Mouse (Mus musculus): ENCODE measurements around the gene Olfr397. TPM values are rescaled to one million over a fixed set of nuclear protein-coding genes. Genes with fewer than 3 reads are reported as not detected.

The Olfr397 gene
- polyA plus RNA-seq (2014; fragmentation: Nextera tagmentation; extraction: Ambion mirVana), result not detected in 2 replicates

GRCm38 (mm10) chr11:73960517-73960916 lies at the start of gene Olfr397:
TSS of gene Olfr397 (plus strand) at chr11:73960817.
- Histone ChIP-seq H3K27ac (ENCODE audit: low read depth) (no peak within 1 kb of the TSS), H3K9me3 (ENCODE audit: control insufficient read depth, low read length) (no peaks in the 10 kb centered on the region), H3K9ac (ENCODE audit: low read length) (no peak within 1 kb of the TSS), H3K4me1 (replicated peaks; ENCODE audit: control insufficient read depth, insufficient read depth, low read length) (no peaks in the 10 kb centered on the region), H3K4me2 (ENCODE audit: low read length) (no peak within 1 kb of the TSS), H3K4me3 (ENCODE audit: low read depth, low read length) (no peak within 1 kb of the TSS), H3K36me3 (ENCODE audit: control insufficient read depth, insufficient read depth, low read length) (no peaks in the 10 kb centered on the region), H3K27me3 (replicated peaks; ENCODE audit: control insufficient read depth, insufficient read depth, low read length) (no peaks in the 10 kb centered on the region)
- ATAC-seq (replicated peaks; ENCODE audit: low FRiP score, low TSS enrichment, low read depth), result no peak
- WGBS, result 69% methylated on average over 1 of the region's 1 CpGs
- DNase-seq (ENCODE audit: low spot score), result no peak

GRCm38 (mm10) chr11:73936377-73936776 lies 24.2 kb upstream of the Olfr397 start, which contains the start of gene Olfr23:
TSS of gene Olfr23 (plus strand) at chr11:73936677.
- no peak within 1 kb of the TSS for H3K4me3 ChIP-seq (ENCODE audit: low read depth, low read length)
- H3K36me3 ChIP-seq (ENCODE audit: control insufficient read depth, insufficient read depth, low read length), result no peaks in the 10 kb centered on the region
- no peaks in the 10 kb centered on the region for H3K27me3 ChIP-seq (replicated peaks; ENCODE audit: control insufficient read depth, insufficient read depth, low read length)
- H3K4me1 ChIP-seq (replicated peaks; ENCODE audit: control insufficient read depth, insufficient read depth, low read length), result no peaks in the 10 kb centered on the region
- no peaks in the 10 kb centered on the region for H3K9me3 ChIP-seq (ENCODE audit: control insufficient read depth, low read length)
- H3K9ac ChIP-seq (ENCODE audit: low read length), result no peak within 1 kb of the TSS
- H3K4me2 ChIP-seq (ENCODE audit: low read length), result no peak within 1 kb of the TSS
- DNase-seq (ENCODE audit: low spot score) (no peak), ATAC-seq (replicated peaks; ENCODE audit: low FRiP score, low TSS enrichment, low read depth) (no peak)
- no peak within 1 kb of the TSS for H3K27ac ChIP-seq (ENCODE audit: low read depth)

GRCm38 (mm10) chr11:73990307-73990706 lies 29.7 kb downstream of the Olfr397 start, which contains the start of gene Olfr398:
TSS of gene Olfr398 (minus strand) at chr11:73990407.
- H3K4me3 ChIP-seq (ENCODE audit: low read depth, low read length), result no peak within 1 kb of the TSS
- no peak within 1 kb of the TSS for H3K4me2 ChIP-seq (ENCODE audit: low read length)
- no peak for DNase-seq (ENCODE audit: low spot score)
- no peaks in the 10 kb centered on the region for H3K27me3 ChIP-seq (replicated peaks; ENCODE audit: control insufficient read depth, insufficient read depth, low read length)
- no peaks in the 10 kb centered on the region for H3K36me3 ChIP-seq (ENCODE audit: control insufficient read depth, insufficient read depth, low read length)
- ATAC-seq (replicated peaks; ENCODE audit: low FRiP score, low TSS enrichment, low read depth), result no peak
- H3K9ac ChIP-seq (ENCODE audit: low read length), result no peak within 1 kb of the TSS
- H3K9me3 ChIP-seq (ENCODE audit: control insufficient read depth, low read length), result no peaks in the 10 kb centered on the region
- no peaks in the 10 kb centered on the region for H3K4me1 ChIP-seq (replicated peaks; ENCODE audit: control insufficient read depth, insufficient read depth, low read length)
- no peak within 1 kb of the TSS for H3K27ac ChIP-seq (ENCODE audit: low read depth)

- DNase-seq (ENCODE audit: low spot score) (no peak), ATAC-seq (replicated peaks; ENCODE audit: low FRiP score, low TSS enrichment, low read depth) (no peak)
- Histone ChIP-seq H3K27me3 (replicated peaks; ENCODE audit: control insufficient read depth, insufficient read depth, low read length) (no peaks in the 10 kb centered on the region), H3K4me3 (ENCODE audit: low read depth, low read length) (no peak overlapping the region), H3K9me3 (ENCODE audit: control insufficient read depth, low read length) (no peaks in the 10 kb centered on the region), H3K36me3 (ENCODE audit: control insufficient read depth, insufficient read depth, low read length) (no peaks in the 10 kb centered on the region), H3K4me2 (ENCODE audit: low read length) (no peak overlapping the region), H3K27ac (ENCODE audit: low read depth) (no peak overlapping the region), H3K4me1 (replicated peaks; ENCODE audit: control insufficient read depth, insufficient read depth, low read length) (no peaks in the 10 kb centered on the region), H3K9ac (ENCODE audit: low read length) (no peak overlapping the region)
Observed at GRCm38 (mm10) chr11:73993115-73993514, 32.5 kb downstream of the Olfr397 start.

Other genes with a start within 250 kb of the Olfr397 start
- gene Olfr389, start 180.1 kb upstream of the Olfr397 start, polyA plus RNA-seq (2014; fragmentation: Nextera tagmentation; extraction: Ambion mirVana), result not detected in 2 replicates
- not detected in 2 replicates for gene Olfr390, start 177.9 kb upstream of the Olfr397 start, polyA plus RNA-seq (2014; fragmentation: Nextera tagmentation; extraction: Ambion mirVana)
- gene Olfr391-ps, start 157.8 kb upstream of the Olfr397 start, polyA plus RNA-seq (2014; fragmentation: Nextera tagmentation; extraction: Ambion mirVana), result not detected in 2 replicates
- not detected in 2 replicates for gene Olfr392, start 143.8 kb upstream of the Olfr397 start, polyA plus RNA-seq (2014; fragmentation: Nextera tagmentation; extraction: Ambion mirVana)
- gene Olfr393, start 109.4 kb upstream of the Olfr397 start, polyA plus RNA-seq (2014; fragmentation: Nextera tagmentation; extraction: Ambion mirVana), result not detected in 2 replicates
- gene Olfr394, start 70.0 kb upstream of the Olfr397 start, polyA plus RNA-seq (2014; fragmentation: Nextera tagmentation; extraction: Ambion mirVana), result not detected in 2 replicates
- not detected in 2 replicates for gene Olfr395, start 51.5 kb upstream of the Olfr397 start, polyA plus RNA-seq (2014; fragmentation: Nextera tagmentation; extraction: Ambion mirVana)
- gene Olfr23, start 24.1 kb upstream of the Olfr397 start, polyA plus RNA-seq (2014; fragmentation: Nextera tagmentation; extraction: Ambion mirVana), result not detected in 2 replicates
- not detected in 2 replicates for gene Olfr398, start 29.6 kb downstream of the Olfr397 start, polyA plus RNA-seq (2014; fragmentation: Nextera tagmentation; extraction: Ambion mirVana)
- not detected in 2 replicates for gene Olfr139, start 95.7 kb downstream of the Olfr397 start, polyA plus RNA-seq (2014; fragmentation: Nextera tagmentation; extraction: Ambion mirVana)
- not detected in 2 replicates for gene Olfr399, start 95.8 kb downstream of the Olfr397 start, polyA plus RNA-seq (2014; fragmentation: Nextera tagmentation; extraction: Ambion mirVana)
- not detected in 2 replicates for gene Zfp616, start 109.1 kb downstream of the Olfr397 start, polyA plus RNA-seq (2014; fragmentation: Nextera tagmentation; extraction: Ambion mirVana)
- not detected in 2 replicates for gene Olfr401, start 152.9 kb downstream of the Olfr397 start, polyA plus RNA-seq (2014; fragmentation: Nextera tagmentation; extraction: Ambion mirVana)
- gene Olfr402, start 192.7 kb downstream of the Olfr397 start, polyA plus RNA-seq (2014; fragmentation: Nextera tagmentation; extraction: Ambion mirVana), result not detected in 2 replicates
- not detected in 2 replicates for gene Olfr403, start 225.4 kb downstream of the Olfr397 start, polyA plus RNA-seq (2014; fragmentation: Nextera tagmentation; extraction: Ambion mirVana)